In the genomic region with DNA sequence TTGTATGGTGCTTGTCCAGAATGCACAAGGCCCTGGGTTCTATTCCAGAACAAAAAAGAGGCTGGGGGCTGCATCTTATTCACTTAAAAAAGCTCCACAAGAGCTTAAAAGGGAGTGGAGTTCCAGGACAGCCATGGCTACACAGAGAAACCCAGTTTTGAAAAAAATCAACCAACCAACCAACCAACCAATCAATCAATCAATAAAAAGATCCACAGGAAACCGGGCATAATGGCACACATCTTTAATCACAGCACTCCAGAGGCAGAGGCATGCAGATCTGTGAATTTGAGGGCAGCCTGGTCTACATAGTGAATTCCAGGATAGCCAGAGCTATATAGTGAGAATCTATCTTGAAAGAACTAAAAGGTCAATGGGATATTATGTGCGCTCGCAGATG, we compare ENCODE assay signal across 17 mouse cellular contexts. TPM values are rescaled to one million over a fixed set of nuclear protein-coding genes. Genes with fewer than 3 reads are reported as not detected.
DNase-seq lines count a peak whose midpoint lies in the region; ATAC-seq and TF ChIP-seq lines count a peak whose summit lies in the region.
"Had no signal": no experiment of that assay in that cellular context is flagged by ENCODE, and none has a peak within 500 bp of the region (broad histone marks: within the 10 kb centered on the region; RNA-seq: fewer than 3 reads in every experiment).

No protein-coding gene starts in this region.

- TF ChIP-seq CTCF in hindbrain, postnatal 0 days (IDR thresholded peaks at IDR 0.05; ENCODE audit: low read depth), result no peak
- no peak for TF ChIP-seq CTCF in spleen, adult 2 months (IDR thresholded peaks at IDR 0.05; ENCODE audit: extremely low read depth, insufficient read depth, insufficient read length, insufficient replicate concordance)

- no peak for ATAC-seq in hindbrain, embryonic 15.5 days (ENCODE audit: low FRiP score, low read depth)
- ATAC-seq in hindbrain, postnatal 0 days, result no peak
- ATAC-seq in midbrain, embryonic 13.5 days, result no peak
- no peak for ATAC-seq in kidney, embryonic 14.5 days (ENCODE audit: low FRiP score, low TSS enrichment)

- H3K4me1 ChIP-seq in hindbrain, embryonic 15.5 days (replicated peaks), result peaks cover 27% of the 10 kb centered on the region
- H3K4me1 ChIP-seq in hindbrain, postnatal 0 days (ENCODE audit: insufficient read depth, low read length), result peaks cover 5% of the 10 kb centered on the region; the same call in 1 of the 2 replicates
- peaks cover 21% of the 10 kb centered on the region for H3K4me1 ChIP-seq in spleen, adult 2 months (ENCODE audit: control insufficient read depth, insufficient read depth, insufficient read length)
- peaks cover 30% of the 10 kb centered on the region for H3K4me1 ChIP-seq in midbrain, embryonic 13.5 days (replicated peaks)
- H3K4me1 ChIP-seq in kidney, embryonic 14.5 days (ENCODE audit: control insufficient read depth, insufficient read depth, low read length), result peaks cover 3% of the 10 kb centered on the region

- H3K36me3 ChIP-seq in hindbrain, embryonic 15.5 days, result peaks cover 9% of the 10 kb centered on the region
- H3K36me3 ChIP-seq in hindbrain, postnatal 0 days (ENCODE audit: insufficient read depth, low read length), result peaks cover under 1% of the 10 kb centered on the region; the same call in 1 of the 2 replicates
- H3K36me3 ChIP-seq in spleen, adult 2 months (ENCODE audit: control insufficient read depth, insufficient read depth, low read length), result 0 out of 2 replicates have a peak, but pooled peaks cover under 1% of the 10 kb centered on the region
- peaks cover 11% of the 10 kb centered on the region for H3K36me3 ChIP-seq in midbrain, embryonic 13.5 days
- peaks cover 10% of the 10 kb centered on the region for H3K36me3 ChIP-seq in kidney, embryonic 14.5 days (ENCODE audit: control insufficient read depth, insufficient read depth, low read length)

- no peak for TF ChIP-seq POLR2A in spleen, adult 2 months (IDR thresholded peaks at IDR 0.05; ENCODE audit: low read depth, low read length)

- peak overlapping the region; percentile 19; the same call in 1 of the 2 replicates for H3K4me2 ChIP-seq in hindbrain, embryonic 15.5 days
- H3K4me2 ChIP-seq in hindbrain, postnatal 0 days (ENCODE audit: low read depth, low read length), result no peak overlapping the region
- peak overlapping the region; percentile 83 for H3K4me2 ChIP-seq in midbrain, embryonic 13.5 days (replicated peaks)
- no peak overlapping the region for H3K4me2 ChIP-seq in kidney, embryonic 14.5 days (replicated peaks; ENCODE audit: low read depth, low read length)
- H3K4me2 ChIP-seq: stomach, embryonic 15.5 days had no signal

- 87% methylated on average over 3 of the region's 3 CpGs for whole genome bisulfite sequencing in hindbrain, embryonic 15.5 days
- 95% methylated on average over 3 of the region's 3 CpGs for WGBS in hindbrain, postnatal 0 days
- 87% methylated on average over 3 of the region's 3 CpGs for WGBS in spleen, adult 2 months
- 93% methylated on average over 3 of the region's 3 CpGs for WGBS in midbrain, embryonic 13.5 days
- 92% methylated on average over 3 of the region's 3 CpGs for WGBS in kidney, embryonic 14.5 days

- no peak for DNase-seq in hindbrain, postnatal 0 days (ENCODE audit: low spot score)
- DNase-seq in spleen, adult 2 months (ENCODE audit: low read depth in 1 of 2, low spot score in 2 of 2), result no peak
- DNase-seq in spleen, adult 12 weeks (ENCODE audit: low spot score), result no peak
- no peak for DNase-seq in urinary bladder, adult 2 months (ENCODE audit: low spot score)
- DNase-seq: cerebellum, adult 9-10 months; heart, adult 18-20 months; kidney, adult 2 months; kidney, postnatal 36 days; right cerebral cortex, adult 18-20 months; spleen, adult 18-20 months had no signal

- no peaks in the 10 kb centered on the region for H3K27me3 ChIP-seq in hindbrain, embryonic 15.5 days
- H3K27me3 ChIP-seq in hindbrain, postnatal 0 days (ENCODE audit: insufficient read depth, low read length), result no peaks in the 10 kb centered on the region
- no peaks in the 10 kb centered on the region for H3K27me3 ChIP-seq in spleen, adult 2 months (ENCODE audit: control insufficient read depth, insufficient read depth, low read length)
- H3K27me3 ChIP-seq in midbrain, embryonic 13.5 days, result no peaks in the 10 kb centered on the region
- no peaks in the 10 kb centered on the region for H3K27me3 ChIP-seq in kidney, embryonic 14.5 days (ENCODE audit: control insufficient read depth, insufficient read depth, low read length)
- H3K27me3 ChIP-seq: embryonic facial prominence, embryonic 13.5 days; hindbrain, embryonic 12.5 days; stomach, embryonic 15.5 days had no signal

- no peak overlapping the region for H3K9ac ChIP-seq in hindbrain, embryonic 15.5 days
- no peak overlapping the region for H3K9ac ChIP-seq in hindbrain, postnatal 0 days (replicated peaks; ENCODE audit: low read length)
- H3K9ac ChIP-seq in midbrain, embryonic 13.5 days (replicated peaks), result no peak overlapping the region
- H3K9ac ChIP-seq in kidney, embryonic 14.5 days (ENCODE audit: low read depth, low read length), result no peak overlapping the region
- H3K9ac ChIP-seq: embryonic facial prominence, embryonic 13.5 days; stomach, embryonic 15.5 days had no signal

- no peaks in the 10 kb centered on the region for H3K9me3 ChIP-seq in hindbrain, embryonic 15.5 days
- H3K9me3 ChIP-seq in hindbrain, postnatal 0 days (ENCODE audit: low read length), result no peaks in the 10 kb centered on the region
- H3K9me3 ChIP-seq in midbrain, embryonic 13.5 days, result no peaks in the 10 kb centered on the region
- H3K9me3 ChIP-seq in kidney, embryonic 14.5 days (ENCODE audit: control insufficient read depth, low read length), result no peaks in the 10 kb centered on the region
- H3K9me3 ChIP-seq: embryonic facial prominence, embryonic 13.5 days; G1E; hindbrain, embryonic 12.5 days; stomach, embryonic 15.5 days had no signal

- H3K4me3 ChIP-seq in hindbrain, embryonic 15.5 days, result no peak overlapping the region
- no peak overlapping the region for H3K4me3 ChIP-seq in hindbrain, postnatal 0 days (ENCODE audit: low read length)
- H3K4me3 ChIP-seq in spleen, adult 2 months (ENCODE audit: extremely low read depth, insufficient read depth, insufficient read length), result no peak overlapping the region
- H3K4me3 ChIP-seq in midbrain, embryonic 13.5 days (replicated peaks), result 0 out of 2 replicates have a peak overlapping the region, but pooled peaks have one; percentile 96
- H3K4me3 ChIP-seq in kidney, embryonic 14.5 days (ENCODE audit: low read length), result no peak overlapping the region
- H3K4me3 ChIP-seq: embryonic facial prominence, embryonic 13.5 days; hindbrain, embryonic 12.5 days; stomach, embryonic 15.5 days had no signal

- H3K27ac ChIP-seq in hindbrain, embryonic 15.5 days (replicated peaks), result no peak overlapping the region
- H3K27ac ChIP-seq in hindbrain, postnatal 0 days, result no peak overlapping the region
- peak overlapping the region; percentile 9; the same call in 1 of the 2 replicates for H3K27ac ChIP-seq in spleen, adult 2 months (ENCODE audit: insufficient read depth, low read length)
- no peak overlapping the region for H3K27ac ChIP-seq in midbrain, embryonic 13.5 days
- H3K27ac ChIP-seq in kidney, embryonic 14.5 days (ENCODE audit: low read depth, low read length), result no peak overlapping the region
- H3K27ac ChIP-seq: embryonic facial prominence, embryonic 13.5 days; hindbrain, embryonic 12.5 days; stomach, embryonic 15.5 days had no signal

RNA-seq across cellular contexts. Expression of a gene that starts 2.8 kb away (rescaled TPM):
- 83.0 and 88.0 TPM in 2 replicates for polyA plus RNA-seq in hindbrain, embryonic 15.5 days (2015; fragmentation: Nextera tagmentation; extraction: Ambion mirVana)
- 56.2 and 58.7 TPM in 2 replicates for total RNA-seq in hindbrain, postnatal 0 days (2014; rRNA removed)
- 52.7 and 60.8 TPM in 2 replicates for polyA plus RNA-seq in hindbrain, postnatal 0 days (2015; fragmentation: Nextera tagmentation; extraction: Ambion mirVana)
- 119 and 149 TPM in 2 replicates for polyA plus RNA-seq in spleen, adult 2 months (2012; rRNA removed)
- 126 and 134 TPM in 2 replicates for polyA plus RNA-seq in midbrain, embryonic 13.5 days (2015; fragmentation: Nextera tagmentation; extraction: Ambion mirVana)
- polyA plus RNA-seq in kidney, embryonic 14.5 days (2014; fragmentation: Nextera tagmentation; extraction: Ambion mirVana), result 65.5 and 101 TPM in 2 replicates
- polyA plus RNA-seq in urinary bladder, adult 2 months (2012; rRNA removed), result 81.3 and 97.5 TPM in 2 replicates

RNA-seq across cellular contexts. Expression of a gene that starts 27.4 kb away (rescaled TPM):
- 411 and 428 TPM in 2 replicates for polyA plus RNA-seq in hindbrain, embryonic 15.5 days (2015; fragmentation: Nextera tagmentation; extraction: Ambion mirVana)
- total RNA-seq in hindbrain, postnatal 0 days (2014; rRNA removed), result 139 and 147 TPM in 2 replicates
- 298 and 315 TPM in 2 replicates for polyA plus RNA-seq in hindbrain, postnatal 0 days (2015; fragmentation: Nextera tagmentation; extraction: Ambion mirVana)
- 189 and 210 TPM in 2 replicates for polyA plus RNA-seq in spleen, adult 2 months (2012; rRNA removed)
- 590 and 618 TPM in 2 replicates for polyA plus RNA-seq in midbrain, embryonic 13.5 days (2015; fragmentation: Nextera tagmentation; extraction: Ambion mirVana)
- polyA plus RNA-seq in kidney, embryonic 14.5 days (2014; fragmentation: Nextera tagmentation; extraction: Ambion mirVana), result 691 and 760 TPM in 2 replicates
- 139 and 169 TPM in 2 replicates for polyA plus RNA-seq in urinary bladder, adult 2 months (2012; rRNA removed)

RNA-seq across cellular contexts. Expression of a gene that starts 53.3 kb away (rescaled TPM):
- polyA plus RNA-seq in hindbrain, embryonic 15.5 days (2015; fragmentation: Nextera tagmentation; extraction: Ambion mirVana), result 84.7 and 85.0 TPM in 2 replicates
- 51.5 and 59.9 TPM in 2 replicates for total RNA-seq in hindbrain, postnatal 0 days (2014; rRNA removed)
- 62.9 and 64.1 TPM in 2 replicates for polyA plus RNA-seq in hindbrain, postnatal 0 days (2015; fragmentation: Nextera tagmentation; extraction: Ambion mirVana)
- 27.4 and 58.3 TPM in 2 replicates for polyA plus RNA-seq in spleen, adult 2 months (2012; rRNA removed)
- polyA plus RNA-seq in midbrain, embryonic 13.5 days (2015; fragmentation: Nextera tagmentation; extraction: Ambion mirVana), result 97.3 and 97.9 TPM in 2 replicates
- 43.4 and 83.7 TPM in 2 replicates for polyA plus RNA-seq in kidney, embryonic 14.5 days (2014; fragmentation: Nextera tagmentation; extraction: Ambion mirVana)
- 37.8 and 41.6 TPM in 2 replicates for polyA plus RNA-seq in urinary bladder, adult 2 months (2012; rRNA removed)

Comparison
In these comparisons a context has a peak if more than half of its experiments do, and no peak if none do; other contexts are left out.
1. H3K4me2 ChIP-seq: peak in hindbrain, embryonic 15.5 days (single experiment) and midbrain, embryonic 13.5 days (single experiment); none in hindbrain, postnatal 0 days (single experiment) and kidney, embryonic 14.5 days (single experiment).